Mouse (Mus musculus) liver, embryonic 14.5 days (tissue): ENCODE measurements around the gene Ptpn12. TPM values are rescaled to one million over a fixed set of nuclear protein-coding genes. Genes with fewer than 3 reads are reported as not detected.

Source experiments
- ATAC-seq: fragments of 200-750 bp; cut with Nextera tagmentation; 2 replicates; pipeline ENCODE4 v1.8.0; 2017; ENCODE audit warnings: moderate number of reproducible peaks, mild to moderate bottlenecking, moderate library complexity; ENCODE audit not compliant: insufficient read depth
- DNase-seq, 3 experiments: peaks; one replicate each; pipeline ENCODE4 v3.0.0-alpha.2; 2012 to 2013; ENCODE audit warnings: low read depth in 3 of 3, low spot score in 3 of 3
- H3K27ac ChIP-seq: fragments of 300-500 bp; sonication (generic); 2 replicates; pipeline ENCODE4 v1.5.1; 2014; ENCODE audit warnings: moderate library complexity, mild to moderate bottlenecking, control low read depth, inconsistent platforms
- H3K27me3 ChIP-seq: fragments of 300-500 bp; sonication (generic); 2 replicates; pipeline ENCODE4 v1.6.1; 2014; ENCODE audit warnings: mild to moderate bottlenecking, low read length, moderate library complexity; ENCODE audit not compliant: control insufficient read depth, insufficient read depth
- H3K36me3 ChIP-seq: fragments of 300-500 bp; sonication (generic); replicated peaks from 2 replicates; pipeline ENCODE4 v1.6.1; 2014; ENCODE audit warnings: low read depth; ENCODE audit not compliant: control insufficient read depth, insufficient read depth
- H3K4me1 ChIP-seq, 2 experiments: fragments of 200-500 bp in 1 of 2; fragments of 300-500 bp in 1 of 2; sonication (generic) in 1 of 2; replicated peaks; 2 replicates each; pipeline ENCODE4 v1.6.1; 2012 to 2014; ENCODE audit warnings: antibody characterized with exemption in 1 of 2, inconsistent platforms in 1 of 2, low read length in 1 of 2; ENCODE audit not compliant: control insufficient read depth in 2 of 2, insufficient read depth in 2 of 2
- H3K4me2 ChIP-seq: fragments of 300-500 bp; sonication (generic); 2 replicates; pipeline ENCODE4 v1.6.1; 2014; ENCODE audit warnings: low read depth, mild to moderate bottlenecking, control low read depth, moderate library complexity
- H3K4me3 ChIP-seq, 2 experiments: fragments of 200-500 bp in 1 of 2; fragments of 300-500 bp in 1 of 2; sonication (generic) in 1 of 2; 2 replicates each; pipeline ENCODE4 v1.5.1; 2012 to 2014; ENCODE audit warnings: low read depth in 2 of 2, low read length in 2 of 2, mild to moderate bottlenecking in 2 of 2, control low read depth in 1 of 2, inconsistent platforms in 1 of 2, moderate library complexity in 1 of 2; ENCODE audit not compliant: insufficient read depth in 1 of 2
- H3K9ac ChIP-seq: fragments of 300-500 bp; sonication (generic); replicated peaks from 2 replicates; pipeline ENCODE4 v1.6.1; 2014; ENCODE audit warnings: mild to moderate bottlenecking, control low read depth, moderate library complexity
- H3K9me3 ChIP-seq: fragments of 300-500 bp; sonication (generic); 2 replicates; pipeline ENCODE4 v1.6.1; 2016; ENCODE audit warnings: low read length, mixed read lengths; ENCODE audit not compliant: control insufficient read depth
- CTCF ChIP-seq: IDR thresholded peaks from 2 replicates; pipeline ENCODE4 v1.5.1; 2016; ENCODE audit warnings: antibody characterized with exemption, low read depth, control low read depth
- EP300 ChIP-seq: IDR thresholded peaks from 2 replicates; pipeline ENCODE4 v1.6.1; 2016; ENCODE audit warnings: antibody characterized with exemption, low read depth
- WGBS: fragments of 180-500 bp; shearing (Covaris S2); extraction: QIAGEN DNeasy Blood & Tissue Kit; methylation state at CpG from one replicate; pipeline ENCODE4 v1.1.7; 2014; ENCODE audit not compliant: insufficient replicate concordance; 5-methylcytosine and 5-hydroxymethylcytosine counted together
- polyA plus RNA-seq, 2 experiments: library from polyadenylated mRNA; depleted of rRNA in 1 of 2; stranded (reverse) in 1 of 2; unstranded in 1 of 2; fragments of >200 nt; fragmentation: Nextera tagmentation in 1 of 2; extraction: Ambion mirVana in 1 of 2; gene quantifications; 2 replicates each; pipeline versions ENCODE4 v1.2.1 to v1.2.3; 2012 to 2014

Gene Ptpn12
- polyA plus RNA-seq, 2 experiments = 14.4 to 18.6 TPM

- H3K36me3 ChIP-seq = peaks cover 2% of the 10 kb centered on the region; the same call in 1 of the 2 replicates
- peak overlapping the region; percentile 91 for H3K4me2 ChIP-seq
- peak overlapping the region; percentile 95 for H3K27ac ChIP-seq
- TF ChIP-seq CTCF = no peak
- TF ChIP-seq EP300 = no peak
- WGBS = 4% methylated on average over 9 of the region's 9 CpGs
- peak overlapping the region; percentile 89 for H3K9ac ChIP-seq
- H3K4me3 ChIP-seq = peak overlapping the region; percentile 92 to 98
- DNase-seq (no peak), ATAC-seq (no peak)
- peaks cover 18 to 27% of the 10 kb centered on the region in 2 experiments for H3K4me1 ChIP-seq
- no peaks in the 10 kb centered on the region for H3K9me3 ChIP-seq
- no peaks in the 10 kb centered on the region for H3K27me3 ChIP-seq
Observed at GRCm38 (mm10) chr5:20952337-20952925, 103.3 kb downstream of the Ptpn12 start.

GRCm38 (mm10) chr5:20951666-20952281, 103.9 kb downstream of the Ptpn12 start:
- peak; percentile 35; the same call in 1 of the 2 replicates for TF ChIP-seq EP300
- no peak for TF ChIP-seq CTCF
- Histone ChIP-seq H3K4me1 (peaks cover 22 to 30% of the 10 kb centered on the region in 2 experiments), H3K9me3 (no peaks in the 10 kb centered on the region), H3K4me3 (peak overlapping the region; percentile 92 to 98), H3K27me3 (no peaks in the 10 kb centered on the region), H3K27ac (peak overlapping the region; percentile 95), H3K36me3 (peaks cover 2% of the 10 kb centered on the region; the same call in 1 of the 2 replicates), H3K9ac (peak overlapping the region; percentile 96), H3K4me2 (peak overlapping the region; percentile 91)
- DNase-seq (peak; percentile 96 to 97 (median 96)), ATAC-seq (peak; percentile 99)
- WGBS = under 1% methylated on average over 47 of the region's 51 CpGs

- H3K9ac ChIP-seq = peak overlapping the region; percentile 96
- WGBS = under 1% methylated on average over 66 of the region's 88 CpGs
- H3K9me3 ChIP-seq = no peaks in the 10 kb centered on the region
- DNase-seq (peak in 1 of 3 experiments; percentile 42), ATAC-seq (peak; percentile 77)
- H3K4me2 ChIP-seq = peak overlapping the region; percentile 84
- H3K4me3 ChIP-seq = peak overlapping the region; percentile 87 to 98
- H3K36me3 ChIP-seq = peaks cover 2% of the 10 kb centered on the region; the same call in 1 of the 2 replicates
- no peaks in the 10 kb centered on the region for H3K27me3 ChIP-seq
- H3K27ac ChIP-seq = peak overlapping the region; percentile 86
- H3K4me1 ChIP-seq = peaks cover 22 to 35% of the 10 kb centered on the region in 2 experiments
- no peak for TF ChIP-seq EP300
- TF ChIP-seq CTCF = no peak
Observed at GRCm38 (mm10) chr5:20950855-20951650, 104.7 kb downstream of the Ptpn12 start.

- TF ChIP-seq CTCF = no peak
- no peak for TF ChIP-seq EP300
- H3K9me3 ChIP-seq = no peaks in the 10 kb centered on the region
- no peak for ATAC-seq
- H3K27me3 ChIP-seq = no peaks in the 10 kb centered on the region
- peak overlapping the region; percentile 86 for H3K27ac ChIP-seq
- peaks cover 25 to 34% of the 10 kb centered on the region in 2 experiments for H3K4me1 ChIP-seq
- peak overlapping the region; percentile 87 to 98 for H3K4me3 ChIP-seq
- peak overlapping the region; percentile 84 for H3K4me2 ChIP-seq
- DNase-seq = no peak
- H3K36me3 ChIP-seq = peaks cover 2% of the 10 kb centered on the region; the same call in 1 of the 2 replicates
- peak overlapping the region; percentile 96 for H3K9ac ChIP-seq
- 0% methylated on average over 9 of the region's 9 CpGs for WGBS
Observed at GRCm38 (mm10) chr5:20950516-20950854, 105.2 kb downstream of the Ptpn12 start.
